ENCODE assay signal across 30 mouse cellular contexts in genomic region chr1:188527451-188527850, GRCm38 (mm10).
"Had no signal": no experiment of that assay in that cellular context is flagged by ENCODE, and none has a peak within 500 bp of the region (broad histone marks: within the 10 kb centered on the region; RNA-seq: fewer than 3 reads in every experiment).

No protein-coding gene starts in this region.

- H3K27ac ChIP-seq: heart, embryonic 13.5 days; heart, embryonic 15.5 days; hindbrain, embryonic 10.5 days; hindbrain, embryonic 12.5 days; hindbrain, embryonic 13.5 days; hindbrain, embryonic 14.5 days; hindbrain, embryonic 15.5 days; hindbrain, postnatal 0 days; intestine, embryonic 15.5 days; kidney, embryonic 15.5 days; kidney, postnatal 0 days; layer of hippocampus, adult 2 months; left cerebral cortex, adult 2 months had no signal

- H3K4me1 ChIP-seq: heart, embryonic 12.5 days; heart, embryonic 13.5 days; heart, embryonic 15.5 days; hindbrain, embryonic 10.5 days; hindbrain, embryonic 12.5 days; hindbrain, embryonic 13.5 days; hindbrain, embryonic 15.5 days; intestine, embryonic 15.5 days; kidney, embryonic 15.5 days had no signal

- H3K4me3 ChIP-seq: heart, embryonic 12.5 days; heart, embryonic 13.5 days; heart, embryonic 15.5 days; hindbrain, embryonic 10.5 days; hindbrain, embryonic 12.5 days; hindbrain, embryonic 13.5 days; hindbrain, embryonic 15.5 days; intestine, embryonic 15.5 days; kidney, embryonic 15.5 days; layer of hippocampus, adult 2 months; left cerebral cortex, adult 2 months had no signal

- DNase-seq: heart, postnatal 10 days; heart, postnatal 14 days; heart, postnatal 36 days; heart, postnatal 4 days; kidney, adult 11 months; kidney, adult 18-20 months; kidney, adult 2 months; kidney, adult 8-10 months; kidney, adult 9 months; kidney, postnatal 10 days; kidney, postnatal 14 days; kidney, postnatal 25 days; kidney, postnatal 36 days; kidney, postnatal 4 days; layer of hippocampus, adult 9-11 months; layer of hippocampus, postnatal 36 days had no signal

- H3K9me3 ChIP-seq: heart, embryonic 12.5 days; heart, embryonic 15.5 days; hindbrain, embryonic 10.5 days; hindbrain, embryonic 12.5 days; hindbrain, embryonic 13.5 days; hindbrain, embryonic 15.5 days; intestine, embryonic 15.5 days; kidney, embryonic 15.5 days had no signal

- H3K27me3 ChIP-seq: heart, embryonic 12.5 days; heart, embryonic 13.5 days; heart, embryonic 15.5 days; hindbrain, embryonic 12.5 days; hindbrain, embryonic 15.5 days; intestine, embryonic 15.5 days; kidney, embryonic 15.5 days had no signal

- H3K36me3 ChIP-seq: heart, embryonic 12.5 days; heart, embryonic 13.5 days; heart, embryonic 15.5 days; hindbrain, embryonic 10.5 days; hindbrain, embryonic 12.5 days; hindbrain, embryonic 13.5 days; hindbrain, embryonic 15.5 days; intestine, embryonic 15.5 days; kidney, embryonic 15.5 days had no signal
